Mouse (Mus musculus) liver, adult 2 months (tissue): Measurements from ENCODE around the gene Irf2. TPM values are rescaled to one million over a fixed set of nuclear protein-coding genes. Genes with fewer than 3 reads are reported as not detected.
A peak's percentile ranks its signal among the peaks of the same experiment; 100 is the strongest.

ENCODE experiments used
- DNase-seq: peaks from one replicate; pipeline ENCODE4 v3.0.0-alpha.2; 2011; ENCODE audit warnings: low read depth, low spot score; ENCODE audit errors: extremely low read depth
- H3K27ac ChIP-seq: fragments of 200-500 bp; replicated peaks from 2 replicates; pipeline ENCODE4 v1.5.1; 2012; ENCODE audit warnings: low read depth, mild to moderate bottlenecking, control low read depth, inconsistent platforms, low read length; ENCODE audit not compliant: insufficient read depth
- H3K27me3 ChIP-seq: fragments of 200-500 bp; 2 replicates; pipeline ENCODE4 v1.6.1; 2012; ENCODE audit warnings: mild to moderate bottlenecking, moderate library complexity, low read length, inconsistent platforms; ENCODE audit not compliant: control insufficient read depth, insufficient read depth
- H3K36me3 ChIP-seq: fragments of 200-500 bp; 2 replicates; pipeline ENCODE4 v1.6.1; 2012; ENCODE audit warnings: low read length, inconsistent platforms; ENCODE audit not compliant: control insufficient read depth, insufficient read depth
- H3K4me1 ChIP-seq: fragments of 200-500 bp; 2 replicates; pipeline ENCODE4 v1.6.1; 2011; ENCODE audit warnings: low read length; ENCODE audit not compliant: control insufficient read depth, insufficient read depth
- H3K4me3 ChIP-seq: fragments of 200-500 bp; 2 replicates; pipeline ENCODE4 v1.5.1; 2011; ENCODE audit warnings: low read depth, mild to moderate bottlenecking, control low read depth, low read length, moderate library complexity; ENCODE audit not compliant: insufficient read depth
- H3K79me2 ChIP-seq: fragments of 200-500 bp; 2 replicates; pipeline ENCODE4 v1.6.1; 2012; ENCODE audit warnings: inconsistent platforms, mild to moderate bottlenecking, low read length, moderate library complexity; ENCODE audit not compliant: control insufficient read depth, insufficient read depth
- H3K9ac ChIP-seq: fragments of 200-500 bp; 2 replicates; pipeline ENCODE4 v1.6.1; 2012; ENCODE audit warnings: low read depth, mild to moderate bottlenecking, control low read depth, inconsistent platforms, low read length
- CTCF ChIP-seq: fragments of 200-500 bp; IDR thresholded peaks from 2 replicates; pipeline ENCODE4 v1.5.1; 2011; ENCODE audit warnings: low read depth, low read length, control low read depth
- POLR2A ChIP-seq: fragments of 200-500 bp; IDR thresholded peaks from 2 replicates; pipeline ENCODE4 v1.6.1; 2011; ENCODE audit warnings: low read length, control low read depth; ENCODE audit not compliant: insufficient read depth; ENCODE audit errors: extremely low read depth
- WGBS: fragments of 180-500 bp; shearing (Covaris S2); methylation state at CpG from one replicate; pipeline ENCODE4 v1.1.7; 2018; 5-methylcytosine and 5-hydroxymethylcytosine counted together
- polyA plus RNA-seq: library from polyadenylated mRNA; depleted of rRNA; stranded (reverse); fragments of >200 nt; gene quantifications from 2 replicates; pipeline ENCODE4 v1.2.3, GENCODE M21; 2012
- total RNA-seq: library from RNA; depleted of rRNA; stranded (reverse); fragments of >200 nt; gene quantifications from 2 replicates; pipeline ENCODE4 v1.2.3, GENCODE M21; 2014

Irf2 gene
- total and polyA plus RNA-seq, 2 experiments = 13.7 to 23.4 TPM

GRCm38 (mm10) chr8:46777760-46778460 lies 38.4 kb downstream of the Irf2 start:
- H3K27ac ChIP-seq = peak overlapping the region; percentile 18; the same call in 1 of the 2 replicates
- peaks cover 3% of the 10 kb centered on the region; the same call in 1 of the 2 replicates for H3K36me3 ChIP-seq
- H3K79me2 ChIP-seq = peaks cover 74% of the 10 kb centered on the region
- no peak overlapping the region for H3K4me3 ChIP-seq
- peaks cover 2% of the 10 kb centered on the region; the same call in 1 of the 2 replicates for H3K4me1 ChIP-seq
- peak; percentile 52 for DNase-seq
- WGBS = 78% methylated on average over 10 of the region's 10 CpGs
- no peaks in the 10 kb centered on the region for H3K27me3 ChIP-seq
- H3K9ac ChIP-seq = no peak overlapping the region
- TF ChIP-seq CTCF (no peak), POLR2A (no peak)

GRCm38 (mm10) chr8:46781067-46781657 lies 41.6 kb downstream of the Irf2 start:
- Histone ChIP-seq H3K36me3 (0 out of 2 replicates have a peak, but pooled peaks cover 2% of the 10 kb centered on the region), H3K4me1 (peaks cover 10% of the 10 kb centered on the region), H3K27ac (no peak overlapping the region), H3K4me3 (no peak overlapping the region), H3K79me2 (peaks cover 67% of the 10 kb centered on the region), H3K27me3 (no peaks in the 10 kb centered on the region), H3K9ac (no peak overlapping the region)
- WGBS = 80% methylated on average over 6 of the region's 6 CpGs
- TF ChIP-seq CTCF (no peak), POLR2A (no peak)
- no peak for DNase-seq

- H3K27me3 ChIP-seq = no peaks in the 10 kb centered on the region
- H3K36me3 ChIP-seq = 0 out of 2 replicates have a peak, but pooled peaks cover 2% of the 10 kb centered on the region
- no peak overlapping the region for H3K9ac ChIP-seq
- H3K4me3 ChIP-seq = no peak overlapping the region
- peaks cover 67% of the 10 kb centered on the region for H3K79me2 ChIP-seq
- H3K4me1 ChIP-seq = peaks cover 10% of the 10 kb centered on the region
- TF ChIP-seq POLR2A (no peak), CTCF (no peak)
- H3K27ac ChIP-seq = no peak overlapping the region
- no peak for DNase-seq
- 91% methylated on average over 5 of the region's 5 CpGs for WGBS
Observed at GRCm38 (mm10) chr8:46782254-46782653, 42.7 kb downstream of the Irf2 start.

- H3K4me1 ChIP-seq = peaks cover 12% of the 10 kb centered on the region
- WGBS = 81% methylated on average over 2 of the region's 2 CpGs
Observed at GRCm38 (mm10) chr8:46785070-46785469, 45.5 kb downstream of the Irf2 start.

GRCm38 (mm10) chr8:46785926-46786325 lies 46.4 kb downstream of the Irf2 start:
- DNase-seq = no peak
- peaks cover 12% of the 10 kb centered on the region for H3K4me1 ChIP-seq
- H3K79me2 ChIP-seq = peaks cover 65% of the 10 kb centered on the region
- H3K27ac ChIP-seq = no peak overlapping the region
- no peaks in the 10 kb centered on the region for H3K27me3 ChIP-seq
- 49% methylated on average over 6 of the region's 6 CpGs for WGBS
- no peak overlapping the region for H3K4me3 ChIP-seq
- peaks cover 2% of the 10 kb centered on the region; the same call in 1 of the 2 replicates for H3K36me3 ChIP-seq
- TF ChIP-seq POLR2A = no peak
- no peak for TF ChIP-seq CTCF
- H3K9ac ChIP-seq = no peak overlapping the region

More at GRCm38 (mm10) chr8:46785070-46785469, 45.5 kb downstream of the Irf2 start:
- no peak overlapping the region for H3K27ac ChIP-seq
- peaks cover 66% of the 10 kb centered on the region for H3K79me2 ChIP-seq
- DNase-seq = no peak
- H3K9ac ChIP-seq = no peak overlapping the region
- no peak overlapping the region for H3K4me3 ChIP-seq
- no peaks in the 10 kb centered on the region for H3K27me3 ChIP-seq
- peaks cover 2% of the 10 kb centered on the region; the same call in 1 of the 2 replicates for H3K36me3 ChIP-seq
- TF ChIP-seq POLR2A = no peak
- TF ChIP-seq CTCF = no peak
